Mouse (Mus musculus) thymus, postnatal 14 days (tissue): ENCODE results near the gene Olfr1477.
"Not testable (repeated sequence)": the region's sequence is repeated elsewhere in the genome, so short reads cannot be mapped to it uniquely, and the experiment has no call there.

Experiments used
- DNase-seq: peaks from one replicate; pipeline ENCODE4 v3.0.0; 2021

Gene Olfr1477

DNA sequence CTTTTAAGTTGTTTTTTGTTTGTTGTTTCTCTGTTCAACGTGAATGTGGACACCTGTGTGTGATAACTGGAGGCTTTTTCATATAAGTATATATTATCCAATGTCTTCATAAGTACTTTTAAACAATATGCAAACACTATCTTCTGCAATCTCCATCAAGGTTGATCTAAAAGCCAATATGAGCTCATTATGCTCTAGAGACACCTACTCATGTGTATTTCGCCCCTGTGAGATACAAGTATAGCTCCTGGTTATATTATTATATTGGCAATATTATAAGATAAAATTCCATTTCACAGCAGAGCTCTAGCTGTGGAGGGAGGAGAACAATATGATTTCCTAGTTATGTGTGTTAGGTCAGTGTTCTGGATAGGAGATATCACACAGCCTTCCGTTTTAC is at the start of gene Olfr1477:
Olfr1477 (plus strand) TSS at position 301 of the 400 bp plus-strand sequence.
- no peak for DNase-seq

DNA sequence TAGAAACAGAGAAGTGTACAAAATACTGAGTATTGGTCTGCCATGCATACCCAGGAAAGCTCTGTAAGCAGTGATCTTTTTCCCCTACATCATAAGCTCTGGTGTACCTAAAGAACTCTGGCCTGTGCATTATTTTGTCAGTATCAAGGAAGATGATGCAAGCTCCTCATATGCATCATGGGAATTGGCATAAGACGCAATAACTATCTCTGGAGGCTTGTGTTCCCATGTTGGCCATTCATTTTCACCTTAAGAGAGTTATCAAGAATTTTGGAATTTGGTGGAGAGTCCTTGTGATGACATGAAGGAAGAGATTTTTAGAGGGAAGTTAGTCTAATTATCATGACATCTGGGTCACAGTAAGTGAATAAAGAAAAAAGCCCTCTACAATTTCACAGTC is 44.4 kb upstream of the Olfr1477 start, which contains the start of gene Olfr1472:
Olfr1472 (minus strand) TSS at position 101 of the 400 bp plus-strand sequence.
- DNase-seq = no peak

DNA sequence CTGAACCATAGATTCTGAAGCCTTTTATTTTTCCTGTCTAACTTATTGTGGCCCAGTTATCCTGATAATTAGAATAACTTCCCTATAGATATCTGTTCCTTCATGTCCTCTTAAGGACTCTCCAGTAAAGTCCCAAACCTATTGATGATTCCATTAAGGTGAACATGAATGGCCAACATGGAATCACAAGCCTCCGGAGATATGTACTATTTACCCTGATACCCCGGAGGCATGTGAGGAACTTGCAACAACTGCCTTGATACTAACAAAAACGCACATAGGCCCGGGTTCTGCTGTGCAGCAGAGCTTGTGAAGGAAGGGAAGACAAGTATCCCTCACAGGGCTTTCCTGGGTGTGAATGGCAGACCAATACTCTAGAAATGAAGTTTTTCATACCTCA is 31.1 kb upstream of the Olfr1477 start, which contains the start of gene Olfr1474:
Olfr1474 (plus strand) TSS at position 301 of the 400 bp plus-strand sequence.
- DNase-seq = not testable (repeated sequence)

DNA sequence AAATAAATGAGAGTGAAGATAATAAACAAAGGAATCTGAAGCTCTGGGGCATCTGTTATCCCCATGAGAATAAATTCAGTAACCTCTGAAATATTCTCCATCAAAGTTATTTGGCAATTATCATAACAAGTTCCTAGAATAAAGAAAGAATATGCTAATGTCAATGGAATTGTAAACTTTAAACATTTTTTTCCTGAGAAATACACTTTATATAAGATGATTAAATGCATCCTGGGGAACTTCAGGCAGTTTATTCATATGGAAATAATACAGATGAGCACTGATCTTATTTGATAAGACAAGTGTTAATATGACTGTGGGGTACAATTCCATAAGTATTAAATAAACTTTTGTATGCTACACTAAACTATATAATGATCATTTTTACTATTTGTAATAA is 20.2 kb upstream of the Olfr1477 start, which contains the start of gene Olfr1475:
Olfr1475 (minus strand) TSS at position 101 of the 400 bp plus-strand sequence.
- no peak for DNase-seq

DNA sequence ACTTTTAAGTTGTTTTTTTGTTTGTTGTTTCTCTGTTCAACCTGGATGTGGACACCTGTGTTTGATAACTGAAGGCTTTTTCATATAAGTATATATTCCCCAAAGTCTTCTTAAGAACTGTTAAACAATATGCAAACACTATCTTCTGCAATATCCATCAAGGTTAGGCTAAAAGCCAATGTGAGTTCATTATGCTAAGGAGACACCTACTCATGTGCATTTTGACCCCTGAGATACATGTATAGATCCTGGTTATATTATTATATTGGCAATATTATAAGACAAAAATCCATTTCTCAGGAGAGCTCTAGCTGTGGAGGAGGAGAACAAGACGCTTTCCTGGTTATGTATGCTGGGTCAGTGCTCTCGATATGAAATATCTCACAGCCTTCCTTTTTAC is 27.3 kb downstream of the Olfr1477 start, which contains the start of gene Olfr1480:
Olfr1480 (plus strand) TSS at position 301 of the 400 bp plus-strand sequence.
- no peak for DNase-seq
